Mouse (Mus musculus) heart, postnatal 36 days (tissue): Measurements from ENCODE around the gene Fbxo6. TPM values are rescaled to one million over a fixed set of nuclear protein-coding genes. Genes with fewer than 3 reads are reported as not detected.

ENCODE experiments used
- DNase-seq, 2 experiments: peaks; one replicate each; pipeline ENCODE4 v3.0.0; 2021 to 2022
- intact Hi-C: fragments of 180-260 bp; cut with DNase I; formaldehyde crosslinking; loops from one replicate; pipeline ENCODE4 v1.15.1; 2025
- microRNA-seq, 2 experiments: library from miRNA; unstranded; fragments of <30 nt; microRNA quantifications; one replicate each; pipeline ENCODE4 v1.2.0; 2021; ENCODE audit warnings: borderline number of aligned reads in 2 of 2
- total RNA-seq, 2 experiments: library from RNA; stranded (reverse); gene quantifications; 2 replicates each; pipeline ENCODE4 v1.2.3; 2021

The Fbxo6 gene
- total RNA-seq, 2 experiments from 2014 or later, result 38.9 to 40.3 TPM

DNA sequence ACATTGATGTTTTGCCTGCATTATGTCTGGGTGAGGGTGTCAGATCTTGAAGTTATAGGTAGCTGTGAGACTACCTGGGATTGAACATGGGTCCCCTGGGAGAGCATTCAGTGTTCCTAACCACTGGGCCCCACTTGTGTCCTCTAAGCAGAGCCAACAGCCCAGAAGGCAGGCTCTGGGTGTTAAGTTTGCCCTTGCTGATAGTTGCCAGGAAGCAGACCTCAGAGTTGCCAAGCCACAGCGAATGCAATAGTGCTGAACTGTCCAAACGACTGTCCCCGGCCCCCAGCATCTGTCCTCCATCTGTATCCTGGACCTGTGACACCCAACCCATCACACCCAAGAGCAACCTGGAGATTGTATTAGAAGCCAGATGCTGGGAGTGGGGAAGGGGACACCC is 53.3 kb downstream of the Fbxo6 start:
- no peak for DNase-seq
- intact Hi-C loops, result no loop called here

DNA sequence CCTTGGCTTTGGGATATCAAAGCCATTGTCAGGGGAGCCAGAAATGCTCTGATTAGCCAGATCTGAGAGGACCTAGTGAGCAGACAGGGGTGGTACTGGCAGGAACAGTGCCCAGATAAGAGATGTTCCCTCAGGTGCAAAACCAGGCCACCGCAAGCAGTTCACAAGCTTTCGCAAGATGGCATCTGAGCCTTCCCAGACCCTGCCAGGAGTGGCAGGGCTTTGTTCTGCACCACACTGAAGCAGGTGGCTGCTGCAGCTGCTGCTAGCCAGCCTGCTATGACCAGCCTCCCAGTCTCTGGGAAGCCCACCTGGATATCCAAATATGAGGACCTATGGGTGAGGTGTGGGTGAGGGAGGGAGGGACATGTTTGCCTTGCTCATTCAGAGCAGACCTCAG is 54.0 kb downstream of the Fbxo6 start:
- intact Hi-C loops, result no loop called here
- DNase-seq, result no peak

Small RNAs within 50 kb of the gene (microRNA-seq; reads per million reads assigned to microRNA genes)
- gene Mir7022, result 0 reads per million in 2 experiments

Other genes with a start within 250 kb of the Fbxo6 start
- gene Mfn2, start 247.4 kb downstream of the Fbxo6 start, total RNA-seq, result 100 to 1,000 TPM; 670 to 699 TPM
- 10 to 100 TPM; 71.3 to 89.9 TPM for gene Plod1, start 215.4 kb downstream of the Fbxo6 start, total RNA-seq
- 10 to 100 TPM; 37.2 to 41.2 TPM for gene 2510039O18Rik, start 211.2 kb downstream of the Fbxo6 start, total RNA-seq
- gene Nppb, start 166.4 kb downstream of the Fbxo6 start, total RNA-seq, result 100 to 1,000 TPM in 1 of 2 experiments, 10 to 100 TPM in 1; 93.0 to 227 TPM
- gene Nppa, start 151.4 kb downstream of the Fbxo6 start, total RNA-seq, result 1,000 to 10,000 TPM; 1,742 to 1,804 TPM
- gene Clcn6, start 113.3 kb downstream of the Fbxo6 start, total RNA-seq, result 1 to 10 TPM; 8.0 to 9.3 TPM
- gene Mthfr, start 113.1 kb downstream of the Fbxo6 start, total RNA-seq, result 10 to 100 TPM in 1 of 2 experiments, 1 to 10 TPM in 1; 9.2 to 13.1 TPM
- gene Agtrap, start 64.1 kb downstream of the Fbxo6 start, total RNA-seq, result 10 to 100 TPM; 45.1 to 49.3 TPM
- gene Mad2l2, start 21.8 kb downstream of the Fbxo6 start, total RNA-seq, result 10 to 100 TPM; 10.6 to 11.9 TPM
- under 1 TPM; 0.05 to 0.11 TPM for gene Draxin, start 21.4 kb downstream of the Fbxo6 start, total RNA-seq
- 10 to 100 TPM; 18.2 to 18.8 TPM for gene Fbxo44, start 8.3 kb upstream of the Fbxo6 start, total RNA-seq
- under 1 TPM in 1 of 2 experiments, not detected in 1; 0.19 TPM for gene Fbxo2, start 8.5 kb upstream of the Fbxo6 start, total RNA-seq
- not detected for gene Disp3, start 135.8 kb upstream of the Fbxo6 start, total RNA-seq